Mouse (Mus musculus) testis, postnatal 14 days (tissue): ENCODE data around the gene Abcc2.

Source experiments
- DNase-seq: peaks from one replicate; pipeline ENCODE4 v3.0.0; 2021; ENCODE audit warnings: low spot score

Gene Abcc2

DNA sequence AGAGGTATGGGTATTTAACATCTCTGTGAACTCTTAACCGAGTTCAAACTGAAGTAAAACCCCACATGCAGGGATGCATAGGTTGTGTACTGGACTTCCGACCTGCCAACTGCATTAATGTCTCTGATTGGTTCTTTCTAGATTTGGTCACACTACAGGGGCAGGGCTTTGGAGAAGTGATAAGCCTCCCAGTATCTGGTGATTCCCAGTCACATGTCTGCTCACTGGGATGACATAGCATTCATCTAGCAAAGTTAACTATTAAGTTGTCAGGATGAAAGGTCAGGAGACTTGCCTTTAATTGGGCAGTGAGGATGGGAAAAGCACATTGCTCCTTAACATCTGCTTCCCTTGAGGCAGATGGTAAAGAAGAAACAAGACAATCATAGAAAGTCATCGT, at the start of gene Abcc2:
TSS of gene Abcc2 (plus strand) at position 213 of the 400 bp plus-strand sequence.
- no peak for DNase-seq

DNA sequence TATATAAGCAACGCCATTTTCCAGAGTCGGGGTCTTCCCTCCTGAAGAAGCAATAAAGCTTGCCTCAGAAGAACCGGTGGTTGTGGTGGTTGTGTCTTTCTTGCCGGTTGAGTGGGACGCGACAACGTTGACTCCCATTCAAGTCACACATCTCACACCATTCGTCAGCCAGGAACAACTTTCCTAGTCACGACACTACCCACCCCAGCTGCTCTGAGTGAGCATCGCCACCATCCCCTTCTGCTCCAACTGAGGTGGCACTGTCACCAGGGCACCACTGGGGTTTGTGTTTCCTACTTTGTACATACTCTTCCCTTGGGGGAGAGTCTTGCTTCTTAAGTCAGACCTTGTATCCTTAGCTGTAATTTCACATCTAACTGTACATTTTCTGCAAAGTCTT, 43.6 kb upstream of the Abcc2 start:
- no peak for DNase-seq

DNA sequence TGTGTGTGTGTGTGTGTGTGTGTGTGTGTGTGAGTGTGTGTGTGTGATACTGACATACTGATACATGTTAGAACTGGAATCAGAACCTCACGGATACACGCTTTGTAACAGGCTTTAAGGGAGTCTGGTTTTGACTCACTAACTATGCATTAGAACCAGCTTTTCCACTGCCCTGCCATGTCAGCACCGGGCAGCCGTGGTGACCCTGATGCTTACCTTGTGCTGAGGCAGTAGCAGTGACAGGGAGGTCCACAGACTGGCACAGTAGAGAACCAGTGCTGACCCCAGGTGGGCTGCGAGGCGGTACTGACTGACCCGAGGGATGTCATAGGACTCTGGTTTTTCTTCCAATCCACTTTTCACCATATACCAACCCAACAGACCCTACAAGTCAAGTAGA, 38.6 kb upstream of the Abcc2 start:
- DNase-seq, result no peak

DNA sequence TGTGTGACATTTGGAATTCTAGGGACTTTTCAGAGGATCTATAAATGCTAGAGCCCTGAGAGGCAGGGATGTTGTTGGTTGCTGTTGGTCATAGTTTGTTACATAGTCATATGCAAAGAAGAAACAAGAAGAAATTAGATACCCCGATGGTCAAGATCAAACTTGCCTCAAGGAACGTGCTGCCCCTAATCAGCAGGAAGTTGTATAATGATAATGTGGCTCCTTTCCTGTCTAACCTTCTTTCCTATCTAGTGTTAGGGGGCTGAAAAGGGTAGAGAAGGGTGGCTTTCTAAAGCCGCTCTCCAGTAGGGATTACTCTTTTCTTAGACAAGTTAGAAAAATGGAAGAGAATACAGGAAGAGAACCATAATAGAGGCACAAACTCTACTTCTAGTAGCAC, 36.3 kb upstream of the Abcc2 start:
- no peak for DNase-seq

DNA sequence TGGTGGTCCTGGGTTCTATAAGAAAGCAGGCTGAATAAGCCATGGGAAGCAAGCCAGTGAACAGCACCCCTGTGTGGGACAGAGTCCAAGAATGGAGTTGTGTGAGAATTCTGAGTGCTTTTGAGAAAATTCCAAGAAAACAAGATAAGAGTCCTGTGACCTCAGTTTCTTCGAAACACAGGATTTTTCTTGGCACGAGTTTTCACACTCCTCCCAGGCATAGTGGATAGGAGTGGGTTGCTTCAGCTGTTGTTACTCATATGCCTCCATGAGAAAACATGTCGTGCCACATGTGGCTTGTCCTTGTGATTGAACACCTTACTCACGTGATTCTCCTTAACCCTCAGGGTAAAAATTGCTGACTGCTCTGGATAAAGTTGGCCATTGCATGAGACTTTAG, 34.1 kb upstream of the Abcc2 start:
- no peak for DNase-seq

DNA sequence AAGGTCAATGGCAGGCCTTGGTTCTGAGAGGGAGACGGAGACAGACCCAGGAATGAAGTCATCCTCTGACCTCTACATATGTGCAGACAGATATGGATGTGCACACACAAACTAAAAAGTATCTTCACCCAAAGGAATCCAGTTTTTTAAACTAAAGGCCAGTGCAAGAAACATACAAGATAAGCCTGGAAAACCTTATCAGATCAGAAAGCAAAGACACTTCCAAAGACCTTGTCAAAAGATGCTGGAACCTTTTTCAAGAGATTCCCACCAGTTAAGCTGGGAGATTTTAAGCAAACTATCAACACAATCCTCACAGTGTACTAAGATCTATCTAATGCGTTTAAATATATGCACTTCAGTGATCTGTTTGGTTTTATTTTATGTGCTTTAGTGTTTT, 32.0 kb upstream of the Abcc2 start:
- no peak for DNase-seq

DNA sequence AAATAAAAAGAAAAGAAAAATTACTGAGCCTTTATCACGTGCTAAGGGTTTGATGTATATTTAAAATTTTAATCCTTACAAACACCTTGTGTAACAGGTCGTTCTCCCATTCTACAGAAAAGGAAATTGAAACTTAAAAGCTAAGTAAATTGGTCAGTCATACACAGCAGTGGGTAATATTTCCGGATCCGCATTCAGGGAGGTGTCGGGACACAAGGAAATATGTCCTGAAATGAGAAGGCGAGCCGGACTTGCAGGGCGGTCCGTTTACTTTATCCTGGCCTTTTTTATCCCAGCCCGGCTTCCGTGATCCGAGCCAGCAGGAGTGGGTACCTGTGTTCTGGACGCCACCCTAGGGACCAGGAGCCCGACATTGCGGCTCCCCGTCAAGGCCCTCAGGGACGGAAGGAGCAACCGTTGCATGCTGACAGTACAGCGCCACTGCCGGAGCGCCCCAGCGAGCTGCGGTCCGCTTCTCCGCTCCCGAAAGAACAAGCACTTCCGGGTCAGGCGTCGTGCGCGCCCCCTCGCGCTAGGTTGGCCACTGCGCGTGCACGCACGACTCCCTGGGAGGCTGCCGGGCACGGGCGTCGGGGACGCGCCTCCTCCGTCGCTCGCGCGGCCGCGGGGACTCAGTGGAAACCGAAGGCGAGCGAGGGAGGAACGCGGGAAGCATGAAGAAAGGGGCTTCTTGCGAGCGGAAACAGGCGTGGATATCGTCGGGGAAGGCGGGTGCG, 29.3 kb upstream of the Abcc2 start, which contains the start of the genes Cutc and Cox15:
TSS of gene Cutc (plus strand) at position 508 of the 737 bp plus-strand sequence.
TSS of gene Cox15 (minus strand) at position 512 of the 737 bp plus-strand sequence.
- peak; percentile 94 for DNase-seq

DNA sequence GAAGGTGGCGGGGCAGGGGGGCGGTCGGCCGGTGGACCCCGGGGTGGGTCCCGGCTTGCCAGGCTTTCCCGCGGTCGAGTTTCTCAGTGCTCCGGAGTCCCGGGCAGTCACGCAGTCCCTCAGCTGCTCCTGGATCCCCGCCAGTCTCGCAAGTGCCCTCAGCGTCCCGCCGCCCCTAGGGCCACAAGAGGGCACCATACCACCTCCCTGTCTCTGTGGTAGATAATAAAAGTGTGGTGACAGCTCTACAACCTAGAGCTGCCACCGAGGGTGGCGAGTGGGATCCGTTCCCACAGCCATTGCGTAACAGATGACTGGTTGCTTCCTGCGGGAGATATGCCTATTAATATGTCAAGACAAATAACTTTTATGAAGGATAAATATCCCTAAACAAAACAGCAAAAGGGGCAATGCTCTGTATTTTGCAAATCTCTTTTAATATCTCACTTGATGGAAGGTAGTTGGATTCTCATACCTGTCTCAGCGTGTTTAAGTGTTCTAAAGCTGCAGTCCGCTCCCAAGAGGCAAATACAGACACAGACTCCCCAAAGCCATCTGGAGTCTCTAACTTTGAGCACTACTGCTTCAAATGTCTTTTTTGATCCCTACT, 28.7 kb upstream of the Abcc2 start:
- peak; percentile 85 for DNase-seq

DNA sequence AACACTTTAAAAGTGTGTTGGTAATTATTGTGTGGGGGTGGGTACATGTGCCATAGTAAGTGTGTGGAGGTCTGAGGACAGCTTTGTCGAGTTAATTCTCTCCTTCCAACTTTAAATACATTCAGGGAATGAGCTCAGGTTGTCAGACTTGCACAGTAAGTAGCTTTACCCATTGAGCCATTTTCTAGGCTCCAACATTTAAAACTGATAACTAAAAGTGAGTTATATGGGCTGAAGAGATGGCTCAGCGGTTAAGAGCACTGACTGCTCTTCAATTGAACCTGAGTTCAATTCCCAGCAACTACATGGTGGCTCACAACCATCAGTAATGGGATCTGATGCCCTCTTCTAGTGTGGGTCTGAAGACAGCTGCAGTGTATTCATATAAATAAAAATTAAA, 27.8 kb upstream of the Abcc2 start:
- DNase-seq, result no peak

DNA sequence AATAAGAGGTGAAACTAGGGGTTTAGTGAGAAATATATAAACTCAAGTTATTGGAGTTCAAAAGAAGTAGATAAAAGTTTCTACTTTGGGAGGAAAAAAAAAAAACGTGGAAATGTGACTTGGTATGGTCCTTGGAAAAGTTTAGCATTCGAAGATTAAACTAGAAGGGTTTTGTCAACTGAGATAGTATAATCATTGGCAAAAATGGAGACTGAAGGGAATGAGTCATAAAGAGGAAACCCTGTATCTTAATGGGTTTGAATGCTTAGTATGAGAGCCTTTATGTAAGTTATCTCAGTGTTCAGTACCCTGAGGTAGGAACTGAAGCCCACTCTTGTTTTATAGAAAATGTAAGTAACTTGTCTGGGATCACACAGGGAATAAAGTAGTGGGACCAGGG, 27.1 kb upstream of the Abcc2 start:
- no peak for DNase-seq

DNA sequence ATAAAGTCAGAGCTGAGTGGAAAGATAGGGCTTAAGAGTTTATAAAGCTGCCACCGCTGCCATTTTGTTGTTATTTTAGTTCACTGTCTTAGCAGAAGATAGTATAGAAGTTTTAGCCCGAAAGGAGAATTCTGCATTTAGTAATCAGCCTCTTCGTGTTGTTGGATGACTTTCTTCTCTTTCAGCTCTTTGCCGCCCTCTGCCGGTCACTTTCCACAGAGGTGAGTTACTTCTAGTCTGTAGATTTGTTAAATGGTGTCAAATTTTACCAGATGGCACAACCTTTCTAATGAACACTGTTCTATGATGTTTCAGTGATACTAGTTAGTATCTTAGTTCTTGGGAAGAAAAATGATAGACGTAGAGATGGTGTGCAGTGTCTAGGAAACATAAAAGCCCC, 21.5 kb upstream of the Abcc2 start:
- no peak for DNase-seq

DNA sequence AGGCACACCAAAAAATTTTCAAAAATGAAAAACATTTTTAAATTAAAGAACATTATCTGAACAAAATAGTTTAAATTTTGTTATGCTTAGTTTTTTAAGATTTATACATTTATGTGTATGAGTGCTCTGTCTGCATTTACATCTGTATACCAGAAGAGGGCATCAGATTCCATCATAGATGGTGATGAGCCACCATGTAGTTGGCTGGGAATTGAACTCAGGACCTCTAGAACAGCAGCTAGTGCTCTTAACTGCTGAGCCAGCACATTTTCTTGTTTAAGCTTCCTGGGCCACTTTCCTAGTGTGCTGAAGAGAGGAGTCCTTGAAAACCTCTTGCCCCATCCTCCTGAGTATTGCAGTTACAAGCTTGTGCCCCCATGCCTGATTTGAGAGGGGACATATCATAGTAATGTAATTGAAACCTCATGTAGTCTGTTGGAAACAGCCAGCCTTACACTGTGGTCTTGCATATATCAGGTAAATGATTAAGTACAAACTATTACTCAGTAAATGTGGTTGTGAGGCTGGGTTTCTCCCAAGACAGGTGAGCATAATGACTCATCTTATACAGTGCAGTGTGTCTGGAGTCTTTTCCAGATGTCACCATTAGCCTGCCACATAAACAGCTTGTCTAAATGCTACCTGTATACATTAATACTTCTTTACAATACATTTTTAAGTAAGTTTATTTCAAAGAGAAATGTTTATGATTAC, 20.3 kb upstream of the Abcc2 start:
- no peak for DNase-seq

DNA sequence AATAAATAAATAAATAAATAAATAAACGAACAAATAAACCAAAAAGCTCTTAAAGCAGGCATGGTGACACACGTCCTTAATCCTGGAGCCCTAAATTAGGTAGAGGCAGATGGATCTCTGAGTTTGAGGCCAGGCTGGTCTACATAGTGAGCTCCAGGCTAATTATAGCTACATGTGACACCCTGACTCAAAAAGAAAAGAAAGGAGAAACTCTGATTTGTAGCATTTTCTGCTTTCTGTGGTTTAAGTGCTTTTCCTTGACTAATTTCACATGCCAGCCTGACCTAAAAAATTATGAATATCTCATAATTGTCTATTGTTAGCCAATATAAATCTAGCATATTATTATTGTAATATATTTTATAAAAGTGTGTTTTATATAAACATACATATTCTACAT, 19.6 kb upstream of the Abcc2 start:
- no peak for DNase-seq

DNA sequence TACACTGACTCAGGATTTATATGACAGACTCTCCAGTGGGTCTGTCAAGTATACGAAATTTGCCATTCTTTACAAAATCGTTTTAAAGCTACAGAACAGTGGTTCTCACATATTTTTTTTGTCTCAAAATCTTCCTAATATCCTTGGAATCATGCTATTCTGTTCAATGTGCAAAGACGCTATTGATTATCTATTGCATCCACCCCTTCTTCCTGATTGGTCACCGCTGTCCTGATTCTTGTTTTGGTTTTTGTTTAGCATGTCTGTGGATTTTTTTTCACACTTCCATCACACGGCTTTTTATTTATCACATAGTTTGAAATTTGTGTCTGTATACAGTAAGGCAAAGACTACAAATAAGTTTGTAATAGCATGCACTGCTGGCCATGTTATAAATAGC, 15.5 kb upstream of the Abcc2 start:
- no peak for DNase-seq

DNA sequence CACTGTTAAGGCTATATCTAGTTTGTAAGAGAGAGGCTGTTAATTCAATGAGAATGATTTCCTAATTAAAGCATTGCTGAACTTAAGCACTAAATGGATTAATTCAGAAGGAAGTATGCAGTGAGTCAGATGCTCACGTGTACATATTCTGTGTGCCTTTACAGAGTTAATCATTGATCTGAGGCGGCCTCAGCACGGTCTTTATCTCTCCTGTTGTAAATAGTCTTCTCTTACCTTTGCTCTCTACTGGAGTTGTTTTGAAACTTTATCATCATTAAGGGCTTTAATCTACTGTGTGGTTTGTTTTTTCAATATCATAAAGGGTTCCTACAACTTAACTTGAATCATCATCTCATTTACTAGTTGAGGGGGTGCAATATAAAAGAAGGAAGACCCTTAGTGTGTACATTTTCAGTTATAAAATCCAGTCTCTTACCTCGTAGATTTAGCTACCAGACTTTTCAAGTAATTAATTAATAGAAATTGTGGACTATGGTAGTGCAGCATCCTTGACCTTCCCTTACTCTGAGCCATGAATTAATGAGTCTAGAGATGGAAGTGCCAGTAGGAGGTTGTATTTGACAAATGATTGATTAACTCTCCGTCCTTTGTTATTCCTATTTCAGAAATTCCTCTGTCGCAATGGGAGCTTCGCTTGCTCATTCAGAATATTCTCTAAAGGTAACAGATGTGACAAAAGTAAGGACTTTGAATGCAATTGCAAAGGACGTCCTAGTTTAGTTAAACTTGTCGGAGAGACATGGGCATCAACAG, 14.3 kb upstream of the Abcc2 start:
- DNase-seq, result no peak

DNA sequence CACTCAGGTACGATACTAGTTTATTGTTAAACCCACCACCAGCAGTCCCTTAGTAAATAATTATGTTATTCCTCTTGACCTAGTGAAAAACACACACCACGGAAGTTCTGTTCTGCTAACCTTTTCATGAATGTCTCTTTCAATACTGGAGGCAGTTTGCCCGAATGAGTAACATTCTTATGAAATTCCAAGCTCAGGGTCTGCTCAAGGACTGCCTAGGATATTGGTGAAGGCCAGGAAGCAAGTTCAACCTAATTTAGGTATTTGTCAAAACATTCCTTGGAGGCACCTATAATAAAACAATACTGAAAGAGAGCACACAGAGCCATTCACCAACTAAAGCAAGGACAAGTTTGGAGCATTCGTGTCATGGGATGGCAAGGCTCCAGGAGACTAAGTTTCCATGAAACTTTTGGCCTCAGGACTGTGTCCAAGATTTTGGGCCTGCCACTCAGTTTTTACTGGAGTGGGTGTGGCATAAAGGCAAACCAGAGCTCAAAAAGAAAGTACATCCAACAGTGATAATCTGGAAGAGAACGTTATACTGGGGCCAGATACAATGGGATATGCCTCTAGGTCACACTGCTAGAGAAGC, 12.5 kb upstream of the Abcc2 start:
- no peak for DNase-seq

DNA sequence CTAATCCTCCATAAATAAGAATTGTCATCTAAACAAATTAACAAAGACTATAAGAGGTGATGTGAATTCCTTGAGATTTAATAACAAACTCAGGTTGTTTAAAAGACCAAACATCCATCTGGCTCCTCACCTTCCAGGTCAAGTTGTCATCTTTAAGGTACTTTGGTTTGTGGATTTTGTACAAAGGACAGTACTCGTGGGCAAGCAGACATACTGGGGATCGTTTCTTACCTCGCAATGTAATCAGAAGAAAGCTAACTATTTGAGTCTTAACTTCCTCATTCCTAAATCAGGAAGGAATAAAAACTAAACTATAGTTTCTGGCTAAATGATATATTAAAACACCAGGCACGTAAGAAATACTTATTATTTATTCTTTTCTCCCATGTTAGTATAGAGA, 11.4 kb upstream of the Abcc2 start:
- DNase-seq, result no peak

DNA sequence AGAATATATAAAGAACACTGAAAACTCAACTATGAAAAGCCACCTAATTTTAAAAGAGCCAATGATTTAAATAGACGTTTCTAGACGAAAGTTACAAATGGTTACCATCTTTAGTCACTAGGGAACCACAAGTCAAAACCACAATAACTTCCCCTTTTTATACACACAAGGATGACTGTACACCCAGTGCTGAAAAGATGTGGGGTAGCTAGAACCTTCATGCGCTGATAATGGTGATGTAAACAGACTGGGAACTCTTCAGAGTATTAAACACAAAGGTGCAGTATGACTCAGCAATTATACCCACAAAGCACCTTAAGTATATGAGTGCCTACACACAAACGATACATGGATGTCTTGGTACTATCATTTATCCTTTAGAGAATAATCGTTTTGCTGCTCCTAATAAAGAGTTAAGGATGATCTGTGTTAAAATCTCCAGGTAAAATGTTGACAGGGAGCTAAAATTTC, 10.5 kb upstream of the Abcc2 start:
- no peak for DNase-seq

DNA sequence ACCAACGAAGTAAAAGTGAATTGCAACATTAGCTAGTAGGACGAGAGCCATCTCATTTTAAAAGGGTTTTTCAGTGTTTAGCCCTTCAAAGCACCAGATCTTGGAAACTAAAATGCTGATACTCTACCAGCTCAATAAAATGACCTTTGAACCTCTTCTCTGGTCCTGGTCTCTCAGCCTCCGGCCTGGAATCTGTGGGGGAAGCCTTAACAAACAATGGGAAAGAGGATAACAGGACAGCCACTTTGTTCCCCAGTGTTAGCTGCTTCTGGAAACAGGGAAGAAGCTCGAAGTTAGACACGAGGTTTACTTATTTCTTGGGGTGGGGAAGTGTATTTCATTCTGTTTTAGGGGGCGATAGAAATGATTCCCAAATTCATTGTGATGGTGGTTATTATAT, 9.7 kb upstream of the Abcc2 start:
- DNase-seq, result no peak

DNA sequence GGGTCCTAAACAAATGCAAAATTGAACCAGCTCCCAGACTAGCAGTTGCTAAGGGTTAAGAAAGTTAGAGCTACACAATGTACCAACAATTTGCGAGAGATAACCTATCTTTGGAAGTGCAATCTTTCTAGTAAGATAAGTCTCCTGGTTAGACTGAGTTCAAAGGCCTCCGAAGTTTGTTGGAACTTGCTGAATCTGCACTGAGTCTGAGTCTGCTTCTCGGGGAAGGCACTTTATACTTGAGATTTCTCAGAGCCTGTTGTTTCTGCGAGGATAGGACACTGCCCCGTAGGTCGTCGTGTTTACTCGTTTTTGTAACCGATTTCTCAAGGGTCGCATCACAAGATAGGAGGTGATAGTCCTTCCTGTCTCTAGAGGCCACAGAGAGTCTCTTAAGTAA, 6.6 kb upstream of the Abcc2 start:
- no peak for DNase-seq

DNA sequence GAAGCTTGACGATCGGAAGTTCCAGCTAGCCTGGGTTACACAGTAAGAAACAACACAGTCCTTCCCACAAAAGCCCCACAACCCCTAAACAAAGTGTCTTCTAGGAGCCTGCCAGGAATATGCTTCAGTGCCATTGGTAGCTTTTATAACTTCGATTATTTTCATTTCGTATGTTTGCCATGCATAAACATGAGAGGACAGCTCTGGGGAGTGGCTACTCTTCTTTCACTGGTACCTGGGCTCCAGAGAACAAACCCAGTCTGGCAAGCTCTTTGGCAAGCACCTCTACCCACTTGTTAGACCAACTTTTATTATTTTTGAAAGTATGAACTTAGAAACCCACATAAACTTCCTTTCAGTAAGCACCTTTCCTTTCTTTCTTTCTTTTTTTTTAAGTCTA, 5.4 kb upstream of the Abcc2 start:
- no peak for DNase-seq

DNA sequence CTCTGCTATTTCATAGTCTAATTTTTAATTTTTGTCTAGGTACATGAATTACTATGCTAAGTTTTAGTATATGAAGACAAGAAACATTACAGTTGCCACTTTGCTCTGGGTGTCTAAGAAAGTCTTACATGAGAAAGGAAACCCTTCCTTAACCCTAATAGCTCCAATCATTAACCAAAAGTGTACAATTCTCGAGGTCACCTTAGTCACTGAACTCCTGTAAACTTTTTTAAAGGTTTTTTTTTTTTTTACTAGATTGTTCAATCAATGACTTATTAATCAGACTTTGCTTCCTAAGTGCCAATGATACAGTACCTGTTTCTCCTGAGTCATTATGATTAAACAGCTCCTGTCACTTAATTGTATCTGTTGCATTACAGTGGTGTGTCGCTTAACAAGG, 4.7 kb upstream of the Abcc2 start:
- no peak for DNase-seq
